Mouse (Mus musculus) liver, embryonic 13.5 days (tissue): ENCODE data around the gene Zbtb20. TPM values are rescaled to one million over a fixed set of nuclear protein-coding genes. Genes with fewer than 3 reads are reported as not detected.

Experiments
- ATAC-seq: fragments of 200-750 bp; cut with Nextera tagmentation; 2 replicates; pipeline ENCODE4 v1.8.0; 2017; ENCODE audit warnings: low read depth, mild to moderate bottlenecking, moderate number of reproducible peaks, moderate library complexity
- DNase-seq: peaks from one replicate; pipeline ENCODE4 v3.0.0; 2022
- H3K27ac ChIP-seq: fragments of 300-500 bp; sonication (generic); 2 replicates; pipeline ENCODE4 v1.5.1; 2015; ENCODE audit warnings: moderate library complexity, mild to moderate bottlenecking, inconsistent platforms
- H3K27me3 ChIP-seq: fragments of 300-500 bp; sonication (generic); 2 replicates; pipeline ENCODE4 v1.6.1; 2015; ENCODE audit warnings: mild to moderate bottlenecking, inconsistent platforms
- H3K36me3 ChIP-seq: fragments of 300-500 bp; sonication (generic); 2 replicates; pipeline ENCODE4 v1.6.1; 2015; ENCODE audit warnings: mild to moderate bottlenecking, inconsistent platforms
- H3K4me1 ChIP-seq: fragments of 300-500 bp; sonication (generic); replicated peaks from 2 replicates; pipeline ENCODE4 v1.6.1; 2015; ENCODE audit warnings: inconsistent platforms
- H3K4me2 ChIP-seq: fragments of 300-500 bp; sonication (generic); 2 replicates; pipeline ENCODE4 v1.6.1; 2015; ENCODE audit warnings: inconsistent platforms, mild to moderate bottlenecking, moderate library complexity
- H3K4me3 ChIP-seq: fragments of 300-500 bp; sonication (generic); replicated peaks from 2 replicates; pipeline ENCODE4 v1.5.1; 2015; ENCODE audit warnings: mild to moderate bottlenecking, inconsistent platforms
- H3K9ac ChIP-seq: fragments of 300-500 bp; sonication (generic); 2 replicates; pipeline ENCODE4 v1.6.1; 2015; ENCODE audit warnings: mild to moderate bottlenecking, inconsistent platforms
- H3K9me3 ChIP-seq: fragments of 300-500 bp; sonication (generic); replicated peaks from 2 replicates; pipeline ENCODE4 v1.6.1; 2016; ENCODE audit warnings: inconsistent platforms
- WGBS: fragments of 180-500 bp; shearing (Covaris S2); methylation state at CpG from one replicate; pipeline ENCODE4 v1.1.7; 2015; ENCODE audit not compliant: insufficient replicate concordance; 5-methylcytosine and 5-hydroxymethylcytosine counted together
- polyA plus RNA-seq: library from polyadenylated mRNA; unstranded; fragments of >200 nt; fragmentation: Nextera tagmentation; extraction: Ambion mirVana; gene quantifications from 2 replicates; pipeline ENCODE4 v1.2.1, GENCODE M21; 2015

Gene Zbtb20
- polyA plus RNA-seq, 1 experiment from 2014 or later, result 2.5 TPM

GRCm38 (mm10) chr16:43256900-43257281, 381.2 kb downstream of the Zbtb20 start:
- Histone ChIP-seq H3K27me3 (no peaks in the 10 kb centered on the region), H3K4me2 (no peak overlapping the region), H3K9me3 (no peaks in the 10 kb centered on the region), H3K4me3 (no peak overlapping the region), H3K36me3 (no peaks in the 10 kb centered on the region), H3K27ac (no peak overlapping the region), H3K9ac (no peak overlapping the region), H3K4me1 (no peaks in the 10 kb centered on the region)
- DNase-seq, result no peak
- WGBS, result 53% methylated on average over 1 of the region's 1 CpGs
- no peak for ATAC-seq

- H3K4me1 ChIP-seq, result no peaks in the 10 kb centered on the region
- no peak for ATAC-seq
- H3K27ac ChIP-seq, result no peak overlapping the region
- no peaks in the 10 kb centered on the region for H3K27me3 ChIP-seq
- H3K9me3 ChIP-seq, result no peaks in the 10 kb centered on the region
- no peak overlapping the region for H3K4me2 ChIP-seq
- no peak for DNase-seq
- no peak overlapping the region for H3K9ac ChIP-seq
- H3K36me3 ChIP-seq, result no peaks in the 10 kb centered on the region
- H3K4me3 ChIP-seq, result no peak overlapping the region
- WGBS, result 48% methylated on average over 1 of the region's 1 CpGs
These were observed 383.8 kb downstream of the Zbtb20 start for GRCm38 (mm10) chr16:43259466-43259865.

GRCm38 (mm10) chr16:43260862-43261261, 385.2 kb downstream of the Zbtb20 start:
- WGBS, result 52% methylated on average over 2 of the region's 2 CpGs
- Histone ChIP-seq H3K4me2 (no peak overlapping the region), H3K9ac (no peak overlapping the region), H3K4me3 (no peak overlapping the region), H3K36me3 (no peaks in the 10 kb centered on the region), H3K27ac (no peak overlapping the region), H3K4me1 (no peaks in the 10 kb centered on the region), H3K9me3 (no peaks in the 10 kb centered on the region), H3K27me3 (no peaks in the 10 kb centered on the region)
- DNase-seq (no peak), ATAC-seq (no peak)

- no peak overlapping the region for H3K9ac ChIP-seq
- H3K36me3 ChIP-seq, result no peaks in the 10 kb centered on the region
- no peak overlapping the region for H3K4me3 ChIP-seq
- no peaks in the 10 kb centered on the region for H3K9me3 ChIP-seq
- DNase-seq (no peak), ATAC-seq (no peak)
- no peak overlapping the region for H3K27ac ChIP-seq
- WGBS, result 34% methylated on average over 2 of the region's 2 CpGs
- H3K4me2 ChIP-seq, result no peak overlapping the region
- no peaks in the 10 kb centered on the region for H3K4me1 ChIP-seq
- no peaks in the 10 kb centered on the region for H3K27me3 ChIP-seq
These were observed 398.4 kb downstream of the Zbtb20 start for GRCm38 (mm10) chr16:43274057-43274595.

DNA sequence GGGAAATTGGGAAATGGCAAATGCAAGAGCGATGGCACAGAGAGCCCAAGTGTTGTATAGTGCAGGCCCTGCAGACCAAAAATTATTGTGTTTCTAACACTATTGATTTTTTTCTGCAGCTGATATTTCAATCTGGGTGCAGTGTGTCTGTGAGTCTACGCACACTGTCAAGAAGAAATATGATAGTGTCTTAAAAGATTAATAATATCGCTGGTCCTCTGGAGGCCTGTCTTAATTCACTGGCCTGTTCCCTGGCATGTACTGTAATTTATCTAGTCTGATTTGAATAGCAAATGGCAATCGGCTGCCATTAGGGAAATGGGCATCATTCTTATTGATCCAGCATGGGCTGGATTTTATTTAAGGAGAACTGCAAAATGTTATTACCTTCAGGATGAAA, 401.1 kb downstream of the Zbtb20 start:
- Histone ChIP-seq H3K4me2 (no peak overlapping the region), H3K9me3 (no peaks in the 10 kb centered on the region), H3K9ac (no peak overlapping the region), H3K27me3 (no peaks in the 10 kb centered on the region), H3K4me1 (no peaks in the 10 kb centered on the region), H3K27ac (no peak overlapping the region), H3K36me3 (no peaks in the 10 kb centered on the region), H3K4me3 (no peak overlapping the region)
- no peak for DNase-seq
- no peak for ATAC-seq
- WGBS, result 77% methylated on average over 4 of the region's 4 CpGs

DNA sequence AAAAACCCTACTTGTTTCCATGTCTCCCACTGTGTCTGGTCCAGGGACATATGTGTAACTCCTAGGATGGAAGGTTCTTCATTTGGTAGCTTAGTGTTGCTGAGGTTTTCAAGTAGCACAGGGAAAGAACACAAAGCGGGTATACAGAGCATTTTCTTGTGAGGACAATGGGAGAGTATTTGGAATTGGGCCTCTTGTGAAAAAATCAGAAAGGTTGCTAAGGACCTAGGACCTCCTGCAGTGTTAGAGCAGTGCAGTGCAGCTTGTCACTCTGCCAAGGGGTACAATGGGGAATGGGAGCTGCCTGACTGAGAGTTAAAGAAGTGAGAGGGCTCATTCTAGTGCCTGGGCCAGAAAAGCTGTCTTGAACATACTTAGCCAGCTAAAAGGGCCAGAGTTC, 410.6 kb downstream of the Zbtb20 start:
- 60% methylated on average over 1 of the region's 1 CpGs for WGBS
- no peaks in the 10 kb centered on the region for H3K9me3 ChIP-seq
- no peak for ATAC-seq

DNA sequence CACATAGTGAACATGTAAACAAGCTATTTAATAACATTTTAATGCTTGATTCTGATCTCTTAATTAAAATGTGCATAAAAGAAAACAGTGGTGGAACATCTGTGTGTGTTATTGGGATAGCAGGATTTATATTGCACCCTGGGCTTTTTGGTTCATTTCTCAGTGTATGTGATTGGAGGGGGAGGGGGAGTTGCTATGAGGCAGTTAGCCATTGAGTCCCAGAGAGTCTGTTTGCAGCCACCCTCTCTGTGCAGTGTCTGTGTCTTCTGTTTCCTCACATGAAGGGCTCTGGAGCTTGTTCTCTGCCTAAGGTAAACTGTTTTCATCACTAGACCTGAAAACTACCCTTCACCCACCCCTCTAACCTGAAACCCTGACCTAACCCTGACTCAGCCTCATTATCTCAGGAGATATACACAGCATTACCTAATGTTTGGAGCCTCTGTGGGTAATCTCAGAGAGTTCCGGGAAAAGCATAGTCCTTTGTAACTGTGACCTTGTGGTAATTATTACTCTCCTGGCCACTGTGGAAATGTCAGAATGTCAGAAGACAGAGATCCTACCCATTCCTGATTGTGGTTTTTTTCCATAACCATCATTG, 411.2 kb downstream of the Zbtb20 start:
- no peak overlapping the region for H3K4me2 ChIP-seq
- DNase-seq, result no peak
- H3K4me3 ChIP-seq, result no peak overlapping the region
- H3K4me1 ChIP-seq, result no peaks in the 10 kb centered on the region
- ATAC-seq, result no peak
- no peaks in the 10 kb centered on the region for H3K27me3 ChIP-seq
- no peak overlapping the region for H3K9ac ChIP-seq
- H3K27ac ChIP-seq, result no peak overlapping the region
- H3K9me3 ChIP-seq, result no peaks in the 10 kb centered on the region
- WGBS, result 65% methylated on average over 1 of the region's 1 CpGs
- H3K36me3 ChIP-seq, result no peaks in the 10 kb centered on the region

More for the DNA sequence above, 410.6 kb downstream of the Zbtb20 start:
- Histone ChIP-seq H3K4me3 (no peak overlapping the region), H3K4me2 (no peak overlapping the region), H3K27me3 (no peaks in the 10 kb centered on the region), H3K36me3 (no peaks in the 10 kb centered on the region), H3K27ac (no peak overlapping the region), H3K4me1 (no peaks in the 10 kb centered on the region), H3K9ac (no peak overlapping the region)
- DNase-seq, result no peak

DNA sequence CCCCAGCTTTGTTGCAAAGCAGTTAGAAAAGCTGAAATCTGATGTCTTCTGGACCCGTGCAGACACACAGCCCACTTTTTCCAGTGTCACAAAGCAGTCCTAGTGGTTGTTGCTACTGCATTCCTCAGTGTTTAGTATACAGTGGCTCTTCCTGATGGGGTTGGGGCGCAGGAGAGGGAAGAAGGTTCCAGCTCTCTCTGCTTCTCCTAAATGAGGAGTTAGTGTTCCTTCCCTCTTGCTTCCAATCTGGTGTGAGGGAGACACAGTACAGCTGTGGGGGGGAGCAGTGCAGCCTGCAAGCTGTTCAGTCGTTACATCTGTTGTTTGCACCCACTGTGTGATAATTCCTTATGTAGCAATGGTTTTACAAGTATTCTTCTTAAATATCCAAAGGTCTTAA, 415.7 kb downstream of the Zbtb20 start:
- 57% methylated on average over 3 of the region's 3 CpGs for WGBS
- no peak overlapping the region for H3K9ac ChIP-seq
- H3K4me2 ChIP-seq, result no peak overlapping the region
- no peaks in the 10 kb centered on the region for H3K9me3 ChIP-seq
- H3K4me1 ChIP-seq, result no peaks in the 10 kb centered on the region
- H3K4me3 ChIP-seq, result no peak overlapping the region
- no peaks in the 10 kb centered on the region for H3K36me3 ChIP-seq
- DNase-seq, result no peak
- no peaks in the 10 kb centered on the region for H3K27me3 ChIP-seq
- no peak overlapping the region for H3K27ac ChIP-seq
- no peak for ATAC-seq

- no peak for ATAC-seq
- no peaks in the 10 kb centered on the region for H3K4me1 ChIP-seq
- no peak overlapping the region for H3K9ac ChIP-seq
- no peak overlapping the region for H3K27ac ChIP-seq
- WGBS, result 64% methylated on average over 5 of the region's 5 CpGs
- no peaks in the 10 kb centered on the region for H3K36me3 ChIP-seq
- H3K4me2 ChIP-seq, result no peak overlapping the region
- H3K27me3 ChIP-seq, result no peaks in the 10 kb centered on the region
- H3K4me3 ChIP-seq, result no peak overlapping the region
- DNase-seq, result no peak
- H3K9me3 ChIP-seq, result no peaks in the 10 kb centered on the region
These were observed 422.4 kb downstream of the Zbtb20 start for GRCm38 (mm10) chr16:43297953-43298596.

DNA sequence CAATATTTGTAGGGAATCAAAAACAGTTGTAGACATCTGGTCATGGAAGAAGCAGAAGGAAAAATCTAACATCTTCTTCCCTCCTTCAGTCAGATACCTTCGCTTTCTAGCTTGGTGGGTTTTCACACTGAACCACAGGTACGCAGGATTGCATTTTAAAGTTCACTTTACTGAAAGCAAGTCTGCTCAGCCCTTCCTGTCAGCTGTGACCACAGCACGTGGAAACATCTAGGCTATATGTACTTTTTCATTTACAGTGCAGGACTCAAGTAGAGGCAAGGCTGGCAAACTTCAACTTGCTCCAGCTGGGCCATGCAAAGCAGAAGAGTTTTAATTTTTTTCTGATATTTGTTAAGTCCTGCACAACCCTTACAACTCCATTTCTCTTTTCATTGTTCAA, 424.7 kb downstream of the Zbtb20 start:
- H3K9me3 ChIP-seq, result no peaks in the 10 kb centered on the region
- no peaks in the 10 kb centered on the region for H3K27me3 ChIP-seq
- H3K4me3 ChIP-seq, result no peak overlapping the region
- ATAC-seq (no peak), DNase-seq (no peak)
- no peaks in the 10 kb centered on the region for H3K4me1 ChIP-seq
- no peak overlapping the region for H3K27ac ChIP-seq
- H3K9ac ChIP-seq, result no peak overlapping the region
- 50% methylated on average over 3 of the region's 3 CpGs for WGBS
- H3K4me2 ChIP-seq, result no peak overlapping the region
- H3K36me3 ChIP-seq, result no peaks in the 10 kb centered on the region

- ATAC-seq, result no peak
- Histone ChIP-seq H3K36me3 (no peaks in the 10 kb centered on the region), H3K9me3 (no peaks in the 10 kb centered on the region), H3K27ac (no peak overlapping the region), H3K4me3 (no peak overlapping the region), H3K9ac (no peak overlapping the region), H3K4me2 (no peak overlapping the region), H3K4me1 (no peaks in the 10 kb centered on the region), H3K27me3 (no peaks in the 10 kb centered on the region)
- WGBS, result 77% methylated on average over 2 of the region's 2 CpGs
- DNase-seq, result no peak
These were observed 426.5 kb downstream of the Zbtb20 start for GRCm38 (mm10) chr16:43302171-43302570.
